Mouse (Mus musculus) brain, embryonic 14.5 days (tissue): ENCODE measurements around the gene B3galt6.

Source experiments
- CTCF ChIP-seq: fragments of 200-500 bp; IDR thresholded peaks from 2 replicates; pipeline ENCODE4 v1.5.1; 2012; ENCODE audit warnings: inconsistent platforms, mild to moderate bottlenecking, moderate library complexity, borderline replicate concordance; ENCODE audit not compliant: insufficient read depth, insufficient read length; ENCODE audit errors: extremely low read depth
- POLR2A ChIP-seq: fragments of 200-500 bp; IDR thresholded peaks from 2 replicates; pipeline ENCODE4 v1.6.1; 2012; ENCODE audit warnings: mild to moderate bottlenecking, inconsistent platforms, borderline replicate concordance; ENCODE audit not compliant: poor library complexity, insufficient read depth, insufficient read length, severe bottlenecking; ENCODE audit errors: extremely low read depth

GRCm38 (mm10) chr4:155993606-155994005 is 1.2 kb upstream of the B3galt6 start:
- TF ChIP-seq CTCF: no peak
- no peak for TF ChIP-seq POLR2A
